Mouse (Mus musculus) monocyte, adult 5-6 weeks (primary cell): ENCODE results near the gene Aifm1. TPM values are rescaled to one million over a fixed set of nuclear protein-coding genes. Genes with fewer than 3 reads are reported as not detected.

ENCODE experiments used
- ATAC-seq: fragments of 153-309, 156-312 bp; replicated peaks from 2 replicates; pipeline ENCODE4 v1.8.0; 2017; ENCODE audit warnings: mild to moderate bottlenecking; ENCODE audit not compliant: low TSS enrichment, insufficient number of reproducible peaks, severe bottlenecking, poor library complexity, low FRiP score
- total RNA-seq: library from RNA; stranded (forward); fragments of 200-1000, 200-491, 200-594 nt; gene quantifications from 3 replicates; pipeline ENCODE4 v1.2.3, GENCODE M21; 2017

Aifm1 gene
- total RNA-seq: 21.7 to 40.5 TPM (median 35.6 TPM) in 3 replicates

GRCm38 (mm10) chrX:48513166-48513807 is at the start of gene Aifm1:
Gene Aifm1 (minus strand): TSS chrX:48513563.
- peak; percentile 99 for ATAC-seq

DNA sequence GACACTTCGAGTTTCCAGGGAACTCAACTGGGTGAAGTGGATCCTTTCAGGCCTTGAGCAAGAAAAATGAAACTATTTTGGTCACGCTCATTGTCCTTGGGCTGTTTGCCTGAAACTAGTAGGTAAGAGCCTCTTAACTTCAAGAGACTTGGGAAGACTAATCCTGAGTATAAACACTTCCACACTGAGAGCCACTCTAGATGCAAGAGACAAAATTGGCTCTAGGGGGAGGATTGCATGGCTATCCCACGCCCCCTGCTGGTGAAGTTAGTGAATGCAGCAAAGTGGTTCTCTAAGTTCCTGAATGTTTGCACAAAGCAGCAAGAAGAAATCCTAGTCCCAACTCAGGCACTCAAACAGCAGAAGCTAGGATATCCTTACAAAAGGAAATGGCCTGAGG is 18.8 kb upstream of the Aifm1 start:
- ATAC-seq: peak; percentile 61; the same call in 1 of the 2 replicates

DNA sequence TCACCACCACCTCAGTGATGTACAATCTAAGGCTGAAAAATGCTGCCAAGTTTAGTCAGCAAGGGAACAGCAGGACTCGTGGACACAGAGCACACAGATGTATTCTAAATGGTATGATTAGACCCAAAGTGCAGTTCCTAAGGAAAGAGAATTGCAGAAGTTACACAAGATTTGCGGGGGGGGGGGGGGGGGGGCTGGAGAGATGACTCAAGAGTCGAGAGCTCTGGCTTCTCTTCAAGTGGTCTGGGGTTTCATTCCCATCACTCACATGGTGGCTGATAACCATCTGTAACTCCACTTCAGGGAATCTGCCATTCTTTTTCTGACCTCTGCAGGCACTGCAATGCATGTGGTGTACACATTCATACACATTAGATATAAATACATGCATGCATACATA is 13.1 kb upstream of the Aifm1 start:
- ATAC-seq: no peak

DNA sequence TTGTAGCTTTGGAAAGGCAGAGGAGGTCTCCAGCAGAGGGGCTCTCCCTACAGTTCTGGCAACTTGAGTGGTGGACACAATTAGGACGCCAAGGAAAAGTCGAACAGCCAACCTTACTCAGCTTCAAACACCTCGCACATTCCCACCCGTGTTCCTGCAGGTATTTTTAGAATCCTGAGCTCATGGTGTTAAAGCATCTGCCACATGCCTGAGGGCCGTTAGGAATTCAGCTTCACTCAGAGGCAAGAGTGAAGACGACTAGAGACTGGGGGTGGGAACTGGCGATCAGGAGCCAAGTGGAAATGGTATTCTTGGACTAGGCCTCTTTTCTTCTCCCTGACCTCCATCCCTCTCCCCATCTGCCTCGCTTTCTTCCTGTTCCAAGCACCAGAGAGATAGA is 12.5 kb upstream of the Aifm1 start:
- no peak for ATAC-seq

- no peak for ATAC-seq
These were observed 12.0 kb upstream of the Aifm1 start for GRCm38 (mm10) chrX:48525332-48525731.

- 0 out of 2 replicates have a peak, but pooled peaks have one; percentile 53 for ATAC-seq
These were observed 10.1 kb upstream of the Aifm1 start for GRCm38 (mm10) chrX:48523512-48523911.

DNA sequence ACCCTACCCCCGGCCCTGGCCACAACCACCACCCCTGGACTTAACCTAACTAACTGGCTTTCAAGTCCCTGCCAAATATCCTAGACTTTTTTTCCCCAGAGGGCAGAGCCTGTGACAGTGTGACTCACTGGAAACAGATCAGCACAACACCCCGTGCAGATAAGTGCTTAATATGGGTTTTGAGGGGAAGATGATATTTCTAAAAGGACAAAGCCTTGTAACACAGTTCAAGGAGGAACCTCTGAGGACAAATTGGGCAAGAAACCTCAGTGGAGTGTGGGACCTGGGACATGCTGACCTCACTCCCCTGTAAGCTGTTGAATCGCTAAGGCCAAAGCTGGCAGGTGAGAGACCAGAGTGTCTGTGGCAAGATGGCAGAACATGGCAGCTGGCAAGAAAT is 8.3 kb upstream of the Aifm1 start:
- ATAC-seq: 0 out of 2 replicates have a peak, but pooled peaks have one; percentile 47

- no peak for ATAC-seq
These were observed 6.3 kb upstream of the Aifm1 start for GRCm38 (mm10) chrX:48519549-48520085.

- no peak for ATAC-seq
These were observed 5.6 kb upstream of the Aifm1 start, which contains the start of gene Rab33a for GRCm38 (mm10) chrX:48518808-48519548. Gene Rab33a (plus strand): TSS chrX:48519285.

DNA sequence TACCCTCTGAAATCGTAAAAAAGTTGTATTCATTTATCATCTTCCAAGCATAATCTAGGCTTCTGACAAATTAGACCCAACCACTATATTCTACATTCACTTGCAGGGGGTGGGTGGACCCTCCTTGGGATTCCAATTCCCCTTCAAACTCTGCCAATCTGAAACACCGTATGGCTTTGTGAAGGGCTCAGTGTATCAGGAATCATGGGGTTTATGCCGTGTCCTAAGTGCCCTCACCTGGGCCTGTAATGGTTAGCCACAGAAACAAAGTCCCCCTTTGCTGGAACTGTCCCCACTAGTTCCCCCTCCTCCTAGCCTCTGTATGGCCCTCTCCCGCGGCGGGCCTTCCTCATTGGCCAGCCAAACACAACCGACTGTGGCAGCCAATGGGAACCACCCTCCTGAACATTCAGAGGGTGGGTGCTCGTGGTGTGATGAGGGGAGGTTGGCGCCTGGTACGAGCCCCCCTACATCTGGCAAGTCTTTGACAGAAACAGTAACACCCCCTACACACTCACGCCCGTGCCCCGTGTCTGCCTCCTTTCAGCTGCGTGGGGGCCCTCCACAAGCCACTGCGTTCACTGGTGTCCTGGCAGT is 4.9 kb upstream of the Aifm1 start:
- no peak for ATAC-seq

DNA sequence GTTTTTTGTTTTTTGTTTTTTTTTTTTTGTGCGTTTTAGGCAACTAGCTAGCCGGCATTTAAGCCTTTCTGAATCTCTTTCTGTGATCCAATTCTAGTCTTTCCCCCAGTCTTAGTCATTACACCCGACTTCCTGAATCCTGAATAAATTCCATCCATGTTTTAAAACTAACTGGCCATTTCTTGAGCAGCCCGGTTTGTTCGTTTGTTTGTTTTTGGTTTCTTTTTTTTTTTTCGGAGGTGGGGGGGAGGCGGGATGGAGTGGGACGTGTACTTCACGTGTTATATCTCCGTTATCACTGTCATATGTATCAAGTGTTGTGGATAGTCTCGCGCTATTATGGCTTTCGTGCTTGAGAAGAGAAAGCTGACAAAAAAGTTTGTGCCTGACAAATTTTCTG is 461 bp upstream of the Aifm1 start:
- no peak for ATAC-seq

DNA sequence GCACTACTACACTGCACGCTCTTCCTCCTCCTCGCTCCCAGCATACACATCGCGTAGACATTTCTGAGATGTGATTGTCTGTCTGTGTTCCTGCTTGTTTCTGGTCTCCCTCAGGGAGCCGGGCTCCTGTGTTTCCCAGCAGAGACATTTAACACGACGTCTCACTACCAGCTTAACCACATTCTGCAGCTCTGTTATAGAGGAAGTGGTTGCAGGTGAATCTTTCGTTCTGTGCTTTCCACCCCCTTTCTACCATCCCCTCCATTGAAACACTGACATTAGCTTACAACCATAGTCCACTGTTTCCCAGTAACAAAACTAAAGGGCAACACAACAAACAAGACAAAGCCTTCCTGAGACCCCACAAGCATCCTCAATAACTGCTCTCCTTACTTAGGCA is 19.6 kb downstream of the Aifm1 start:
- no peak for ATAC-seq

GRCm38 (mm10) chrX:48481687-48482086 is 31.7 kb downstream of the Aifm1 start:
- ATAC-seq: no peak

DNA sequence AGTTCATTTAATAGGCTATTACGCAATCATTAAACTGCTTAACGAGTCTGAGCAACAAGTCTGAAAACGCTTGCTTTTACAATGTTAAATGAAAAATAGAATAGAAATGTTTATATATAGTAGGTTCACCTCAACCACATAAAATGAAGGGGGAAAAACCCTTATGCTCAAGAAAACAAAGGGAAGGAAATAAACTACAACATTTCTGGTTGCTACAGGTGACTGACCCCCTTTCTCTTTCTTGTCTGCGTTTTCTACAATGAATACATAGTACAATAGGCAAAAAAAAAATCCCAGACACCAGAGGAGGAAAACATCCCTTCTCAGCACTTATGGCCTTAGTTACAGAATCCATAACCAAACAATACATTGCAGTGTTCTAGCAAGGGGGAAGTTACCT is 32.3 kb downstream of the Aifm1 start:
- ATAC-seq: no peak

GRCm38 (mm10) chrX:48467355-48467946 is 45.9 kb downstream of the Aifm1 start:
- ATAC-seq: no peak

- ATAC-seq: no peak
These were observed 47.2 kb downstream of the Aifm1 start for GRCm38 (mm10) chrX:48466174-48466573.

DNA sequence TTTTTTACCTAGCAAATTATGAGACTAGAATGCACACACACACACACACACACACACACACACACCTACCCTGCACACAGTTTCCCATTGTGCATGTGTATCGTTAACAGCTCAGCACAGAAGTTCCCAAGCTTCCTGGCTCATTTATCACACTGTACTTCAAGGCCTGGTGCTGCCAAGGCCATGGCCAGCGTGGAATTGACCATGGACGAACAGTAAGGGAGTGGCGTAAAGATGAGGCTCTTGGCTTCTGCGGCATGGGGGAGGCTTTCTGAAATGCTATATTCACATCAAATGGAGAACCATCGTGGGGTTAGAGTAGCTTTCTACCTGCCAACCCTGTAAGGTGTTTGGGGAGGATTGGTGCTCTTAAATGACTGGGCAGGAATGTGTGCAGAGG is 48.9 kb downstream of the Aifm1 start:
- no peak for ATAC-seq

- no peak for ATAC-seq
These were observed 49.7 kb downstream of the Aifm1 start for GRCm38 (mm10) chrX:48463636-48464035.
